In the genomic region with DNA sequence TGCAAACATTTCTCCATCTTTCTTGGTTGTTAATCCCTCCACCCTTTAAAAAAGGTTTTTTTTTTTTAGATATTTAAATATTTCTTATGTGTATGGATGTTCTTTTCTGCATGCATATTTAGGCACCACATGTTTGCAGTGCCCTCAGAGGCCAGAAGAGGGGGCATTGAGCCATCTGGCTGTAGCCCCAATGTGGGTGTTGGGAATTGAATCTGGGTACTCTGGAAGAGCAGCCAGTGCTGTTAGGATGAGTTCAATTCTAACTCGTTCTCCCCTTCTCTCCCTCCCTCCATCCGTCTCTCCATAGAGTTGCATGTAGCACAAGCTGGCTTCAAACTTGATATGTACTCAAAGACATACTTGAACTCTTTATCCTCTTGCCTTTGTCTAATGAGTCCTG, we compare ENCODE assay signal across 19 mouse cellular contexts. TPM values are rescaled to one million over a fixed set of nuclear protein-coding genes. Genes with fewer than 3 reads are reported as not detected.
DNase-seq lines count a peak whose midpoint lies in the region; ATAC-seq and TF ChIP-seq lines count a peak whose summit lies in the region.
"Had no signal": no experiment of that assay in that cellular context is flagged by ENCODE, and none has a peak within 500 bp of the region (broad histone marks: within the 10 kb centered on the region; RNA-seq: fewer than 3 reads in every experiment).

No protein-coding gene starts in this region.

- H3K27me3 ChIP-seq in hindbrain, postnatal 0 days (ENCODE audit: insufficient read depth, low read length): no peaks in the 10 kb centered on the region
- no peaks in the 10 kb centered on the region for H3K27me3 ChIP-seq in hindbrain, embryonic 11.5 days (ENCODE audit: control insufficient read depth, insufficient read depth, low read length)
- no peaks in the 10 kb centered on the region for H3K27me3 ChIP-seq in midbrain, embryonic 11.5 days (ENCODE audit: control insufficient read depth, insufficient read depth, low read length)
- H3K27me3 ChIP-seq in midbrain, embryonic 13.5 days: no peaks in the 10 kb centered on the region
- no peaks in the 10 kb centered on the region for H3K27me3 ChIP-seq in ES-Bruce4 (ENCODE audit: control insufficient read depth, insufficient read depth, low read length, poor library complexity, severe bottlenecking)
- no peaks in the 10 kb centered on the region for H3K27me3 ChIP-seq in stomach, postnatal 0 days (ENCODE audit: control insufficient read depth, insufficient read depth, low read length)
- H3K27me3 ChIP-seq in thymus, adult 2 months (ENCODE audit: control insufficient read depth, insufficient read depth, low read length): no peaks in the 10 kb centered on the region
- H3K27me3 ChIP-seq: heart, embryonic 13.5 days; hindbrain, embryonic 12.5 days; limb, embryonic 12.5 days had no signal

- no peaks in the 10 kb centered on the region for H3K36me3 ChIP-seq in hindbrain, postnatal 0 days (ENCODE audit: insufficient read depth, low read length)
- H3K36me3 ChIP-seq in hindbrain, embryonic 11.5 days (ENCODE audit: control insufficient read depth, insufficient read depth, low read length): no peaks in the 10 kb centered on the region
- H3K36me3 ChIP-seq in midbrain, embryonic 11.5 days (ENCODE audit: control insufficient read depth, insufficient read depth, low read length): no peaks in the 10 kb centered on the region
- no peaks in the 10 kb centered on the region for H3K36me3 ChIP-seq in midbrain, embryonic 13.5 days
- H3K36me3 ChIP-seq in ES-Bruce4 (ENCODE audit: control insufficient read depth, insufficient read depth, low read length, poor library complexity, severe bottlenecking): no peaks in the 10 kb centered on the region
- no peaks in the 10 kb centered on the region for H3K36me3 ChIP-seq in stomach, postnatal 0 days (ENCODE audit: control insufficient read depth, insufficient read depth, low read length)
- no peaks in the 10 kb centered on the region for H3K36me3 ChIP-seq in thymus, adult 2 months (ENCODE audit: control insufficient read depth, insufficient read depth, low read length)
- H3K36me3 ChIP-seq: G1E; heart, embryonic 13.5 days; hindbrain, embryonic 12.5 days; limb, embryonic 12.5 days had no signal

- H3K27ac ChIP-seq in hindbrain, postnatal 0 days: no peak overlapping the region
- no peak overlapping the region for H3K27ac ChIP-seq in hindbrain, embryonic 11.5 days (ENCODE audit: low read depth, low read length)
- no peak overlapping the region for H3K27ac ChIP-seq in midbrain, embryonic 11.5 days (ENCODE audit: low read depth, low read length)
- no peak overlapping the region for H3K27ac ChIP-seq in midbrain, embryonic 13.5 days
- no peak overlapping the region for H3K27ac ChIP-seq in ES-Bruce4 (ENCODE audit: insufficient read depth, low read length)
- no peak overlapping the region for H3K27ac ChIP-seq in stomach, postnatal 0 days (replicated peaks)
- H3K27ac ChIP-seq in thymus, adult 2 months (ENCODE audit: control insufficient read depth, insufficient read depth, low read length): no peak overlapping the region
- H3K27ac ChIP-seq: heart, embryonic 13.5 days; hindbrain, embryonic 12.5 days; left cerebral cortex, adult 2 months; limb, embryonic 12.5 days had no signal

- no peak overlapping the region for H3K4me2 ChIP-seq in hindbrain, postnatal 0 days (ENCODE audit: low read depth, low read length)
- no peak overlapping the region for H3K4me2 ChIP-seq in hindbrain, embryonic 11.5 days (replicated peaks; ENCODE audit: low read depth, low read length)
- no peak overlapping the region for H3K4me2 ChIP-seq in midbrain, embryonic 11.5 days
- no peak overlapping the region for H3K4me2 ChIP-seq in midbrain, embryonic 13.5 days (replicated peaks)
- no peak overlapping the region for H3K4me2 ChIP-seq in stomach, postnatal 0 days (replicated peaks; ENCODE audit: low read depth)
- H3K4me2 ChIP-seq: heart, embryonic 13.5 days; hindbrain, embryonic 12.5 days; limb, embryonic 12.5 days had no signal

- 92% methylated on average over 2 of the region's 2 CpGs for WGBS in hindbrain, postnatal 0 days
- 70% methylated on average over 2 of the region's 2 CpGs for WGBS in hindbrain, embryonic 11.5 days
- WGBS in midbrain, embryonic 11.5 days: 76% methylated on average over 2 of the region's 2 CpGs
- WGBS in midbrain, embryonic 13.5 days: 82% methylated on average over 2 of the region's 2 CpGs
- WGBS in stomach, postnatal 0 days: 71% methylated on average over 2 of the region's 2 CpGs
- WGBS in thymus, adult 2 months: 96% methylated on average over 2 of the region's 2 CpGs

- no peak for ATAC-seq in hindbrain, postnatal 0 days
- no peak for ATAC-seq in hindbrain, embryonic 11.5 days (ENCODE audit: low FRiP score)
- ATAC-seq in midbrain, embryonic 11.5 days (ENCODE audit: low FRiP score): no peak
- ATAC-seq in midbrain, embryonic 13.5 days: no peak
- no peak for ATAC-seq in stomach, postnatal 0 days (ENCODE audit: low FRiP score, low TSS enrichment)
- ATAC-seq: activated CD4-positive, CD25-positive, alpha-beta regulatory T cell, adult 4 months; forebrain, embryonic 14.5 days had no signal

- no peaks in the 10 kb centered on the region for H3K4me1 ChIP-seq in hindbrain, postnatal 0 days (ENCODE audit: insufficient read depth, low read length)
- no peaks in the 10 kb centered on the region for H3K4me1 ChIP-seq in hindbrain, embryonic 11.5 days (replicated peaks; ENCODE audit: control insufficient read depth, insufficient read depth, low read length)
- no peaks in the 10 kb centered on the region for H3K4me1 ChIP-seq in midbrain, embryonic 11.5 days (ENCODE audit: control insufficient read depth, insufficient read depth, low read length)
- H3K4me1 ChIP-seq in midbrain, embryonic 13.5 days (replicated peaks): no peaks in the 10 kb centered on the region
- no peaks in the 10 kb centered on the region for H3K4me1 ChIP-seq in ES-Bruce4 (ENCODE audit: control insufficient read depth, insufficient read depth, low read length)
- no peaks in the 10 kb centered on the region for H3K4me1 ChIP-seq in stomach, postnatal 0 days (replicated peaks; ENCODE audit: control insufficient read depth, insufficient read depth)
- no peaks in the 10 kb centered on the region; the same call in 1 of the 2 replicates for H3K4me1 ChIP-seq in thymus, adult 2 months (replicated peaks; ENCODE audit: control insufficient read depth, insufficient read depth, low read length)
- H3K4me1 ChIP-seq: heart, embryonic 13.5 days; hindbrain, embryonic 12.5 days; limb, embryonic 12.5 days had no signal

- TF ChIP-seq POLR2A in ES-Bruce4 (IDR thresholded peaks at IDR 0.05; ENCODE audit: insufficient read depth, low read length): no peak
- TF ChIP-seq POLR2A in thymus, adult 2 months (IDR thresholded peaks at IDR 0.05; ENCODE audit: control insufficient read depth, extremely low read depth, insufficient read depth, low read length, poor library complexity): no peak

- no peaks in the 10 kb centered on the region for H3K9me3 ChIP-seq in hindbrain, postnatal 0 days (ENCODE audit: low read length)
- no peaks in the 10 kb centered on the region for H3K9me3 ChIP-seq in hindbrain, embryonic 11.5 days (ENCODE audit: control insufficient read depth, low read length)
- H3K9me3 ChIP-seq in midbrain, embryonic 11.5 days (ENCODE audit: control insufficient read depth, low read length): no peaks in the 10 kb centered on the region
- no peaks in the 10 kb centered on the region for H3K9me3 ChIP-seq in midbrain, embryonic 13.5 days
- no peaks in the 10 kb centered on the region for H3K9me3 ChIP-seq in ES-Bruce4 (replicated peaks; ENCODE audit: control insufficient read depth, insufficient read depth, low read length, poor library complexity, severe bottlenecking)
- H3K9me3 ChIP-seq in stomach, postnatal 0 days (ENCODE audit: control insufficient read depth, low read length): no peaks in the 10 kb centered on the region
- H3K9me3 ChIP-seq: G1E; heart, embryonic 13.5 days; hindbrain, embryonic 12.5 days; limb, embryonic 12.5 days had no signal

- TF ChIP-seq EP300 in ES-Bruce4 (IDR thresholded peaks at IDR 0.05; ENCODE audit: insufficient read depth, low read depth, low read length): no peak
- TF ChIP-seq EP300 in stomach, postnatal 0 days (optimal IDR thresholded peaks at IDR 0.05): no peak

- H3K4me3 ChIP-seq in hindbrain, postnatal 0 days (ENCODE audit: low read length): no peak overlapping the region
- H3K4me3 ChIP-seq in hindbrain, embryonic 11.5 days (ENCODE audit: low read depth, low read length): no peak overlapping the region
- H3K4me3 ChIP-seq in midbrain, embryonic 11.5 days (ENCODE audit: low read depth, low read length): no peak overlapping the region
- H3K4me3 ChIP-seq in midbrain, embryonic 13.5 days (replicated peaks): no peak overlapping the region
- no peak overlapping the region for H3K4me3 ChIP-seq in ES-Bruce4 (ENCODE audit: low read depth, low read length)
- no peak overlapping the region for H3K4me3 ChIP-seq in stomach, postnatal 0 days (ENCODE audit: low read depth, low read length)
- no peak overlapping the region for H3K4me3 ChIP-seq in thymus, adult 2 months (ENCODE audit: control insufficient read depth, insufficient read depth, low read length)
- H3K4me3 ChIP-seq: heart, embryonic 13.5 days; hindbrain, embryonic 12.5 days; left cerebral cortex, adult 2 months; limb, embryonic 12.5 days had no signal

- peak; percentile 31 for TF ChIP-seq CTCF in hindbrain, postnatal 0 days (IDR thresholded peaks at IDR 0.05; ENCODE audit: low read depth)
- peak; percentile 60 for TF ChIP-seq CTCF in ES-Bruce4 (IDR thresholded peaks at IDR 0.05; ENCODE audit: low read depth, low read length)
- peak; percentile 52 for TF ChIP-seq CTCF in stomach, postnatal 0 days (IDR thresholded peaks at IDR 0.05; ENCODE audit: low read depth)
- no peak for TF ChIP-seq CTCF in thymus, adult 2 months (IDR thresholded peaks at IDR 0.05; ENCODE audit: borderline replicate concordance, control insufficient read depth, extremely low read depth, insufficient read depth, low read length, poor library complexity)

- DNase-seq in hindbrain, postnatal 0 days (ENCODE audit: low spot score): no peak
- DNase-seq in hindbrain, embryonic 11.5 days (ENCODE audit: low spot score): no peak
- peak; percentile 62 for DNase-seq in midbrain, embryonic 11.5 days (ENCODE audit: low spot score, missing footprints)
- no peak for DNase-seq in stomach, postnatal 0 days (ENCODE audit: low spot score)
- no peak for DNase-seq in thymus, adult 2 months
- DNase-seq: cerebellum, adult 9-10 months; embryo, embryonic 11 days; gastrocnemius, postnatal 10 days; kidney, adult 11 months; thymus, postnatal 36 days had no signal

- no peak overlapping the region for H3K9ac ChIP-seq in hindbrain, postnatal 0 days (replicated peaks; ENCODE audit: low read length)
- H3K9ac ChIP-seq in hindbrain, embryonic 11.5 days (ENCODE audit: low read depth, low read length): no peak overlapping the region
- H3K9ac ChIP-seq in midbrain, embryonic 11.5 days (ENCODE audit: low read length): no peak overlapping the region
- no peak overlapping the region for H3K9ac ChIP-seq in midbrain, embryonic 13.5 days (replicated peaks)
- no peak overlapping the region for H3K9ac ChIP-seq in ES-Bruce4 (ENCODE audit: low read depth, poor library complexity, severe bottlenecking)
- H3K9ac ChIP-seq in stomach, postnatal 0 days (ENCODE audit: low read length): no peak overlapping the region
- H3K9ac ChIP-seq: heart, embryonic 13.5 days; hindbrain, embryonic 12.5 days; limb, embryonic 12.5 days had no signal

RNA-seq across cellular contexts. Expression of a gene that starts 5.5 kb away (rescaled TPM):
- total RNA-seq in hindbrain, postnatal 0 days (2014; rRNA removed): not detected in 2 replicates
- 0.19 and 0.24 TPM in 2 replicates for polyA plus RNA-seq in hindbrain, postnatal 0 days (2015; fragmentation: Nextera tagmentation; extraction: Ambion mirVana)
- polyA plus RNA-seq in hindbrain, embryonic 11.5 days (2014; fragmentation: Nextera tagmentation; extraction: Ambion mirVana): not detected in 2 replicates
- polyA plus RNA-seq in midbrain, embryonic 11.5 days (2014; fragmentation: Nextera tagmentation; extraction: Ambion mirVana): not detected in 2 replicates
- polyA plus RNA-seq in midbrain, embryonic 13.5 days (2015; fragmentation: Nextera tagmentation; extraction: Ambion mirVana): 0.10 TPM in 1 of 2 replicates, not detected in the other
- not detected in 2 replicates for polyA plus RNA-seq in ES-Bruce4 (2011; ENCODE audit: insufficient read depth, insufficient read length, low read depth, missing spikeins)
- polyA plus RNA-seq in stomach, postnatal 0 days (2015; fragmentation: Nextera tagmentation; extraction: Ambion mirVana): 3.0 and 3.1 TPM in 2 replicates
- polyA plus RNA-seq in thymus, adult 2 months (2012; rRNA removed): 2.7 and 4.1 TPM in 2 replicates
- polyA plus RNA-seq: activated CD4-positive, CD25-positive, alpha-beta regulatory T cell, adult 4 months; forebrain, embryonic 14.5 days; G1E had no signal

RNA-seq across cellular contexts. Expression of a gene that starts 10.9 kb away (rescaled TPM):
- total RNA-seq in hindbrain, postnatal 0 days (2014; rRNA removed): 31.7 and 33.1 TPM in 2 replicates
- 15.7 and 17.5 TPM in 2 replicates for polyA plus RNA-seq in hindbrain, postnatal 0 days (2015; fragmentation: Nextera tagmentation; extraction: Ambion mirVana)
- polyA plus RNA-seq in hindbrain, embryonic 11.5 days (2014; fragmentation: Nextera tagmentation; extraction: Ambion mirVana): 24.0 and 24.8 TPM in 2 replicates
- 26.6 and 26.7 TPM in 2 replicates for polyA plus RNA-seq in midbrain, embryonic 11.5 days (2014; fragmentation: Nextera tagmentation; extraction: Ambion mirVana)
- polyA plus RNA-seq in midbrain, embryonic 13.5 days (2015; fragmentation: Nextera tagmentation; extraction: Ambion mirVana): 17.2 and 18.1 TPM in 2 replicates
- 25.9 and 26.0 TPM in 2 replicates for polyA plus RNA-seq in ES-Bruce4 (2011; ENCODE audit: insufficient read depth, insufficient read length, low read depth, missing spikeins)
- polyA plus RNA-seq in stomach, postnatal 0 days (2015; fragmentation: Nextera tagmentation; extraction: Ambion mirVana): 9.8 and 9.9 TPM in 2 replicates
- polyA plus RNA-seq in thymus, adult 2 months (2012; rRNA removed): 10.3 and 13.7 TPM in 2 replicates
